Mouse (Mus musculus) skeletal muscle tissue, adult 2 months (tissue): ENCODE data around the gene Cchcr1.
A peak's percentile ranks its signal among the peaks of the same experiment; 100 is the strongest.

Experiments
- DNase-seq: peaks from one replicate; pipeline ENCODE4 v3.0.0-alpha.2; 2012; ENCODE audit warnings: low read depth, low spot score

The Cchcr1 gene

GRCm38 (mm10) chr17:35514756-35515155, 2.1 kb upstream of the Cchcr1 start:
- DNase-seq = no peak

- DNase-seq = no peak
Observed at GRCm38 (mm10) chr17:35515911-35516640, 824 bp upstream of the Cchcr1 start.

GRCm38 (mm10) chr17:35517526-35517925, 626 bp downstream of the Cchcr1 start:
- no peak for DNase-seq

GRCm38 (mm10) chr17:35524354-35524753, 7.5 kb downstream of the Cchcr1 start:
- no peak for DNase-seq

GRCm38 (mm10) chr17:35526644-35527043, 9.7 kb downstream of the Cchcr1 start:
- DNase-seq = no peak

- DNase-seq = no peak
Observed at GRCm38 (mm10) chr17:35532360-35532759, 15.5 kb downstream of the Cchcr1 start.

- no peak for DNase-seq
Observed at GRCm38 (mm10) chr17:35532901-35533300, 16.0 kb downstream of the Cchcr1 start, which contains the start of gene Psors1c2. Psors1c2 (plus strand) TSS chr17:35533201.

GRCm38 (mm10) chr17:35534343-35534742, 17.4 kb downstream of the Cchcr1 start:
- DNase-seq = no peak

GRCm38 (mm10) chr17:35537421-35537820, 20.5 kb downstream of the Cchcr1 start:
- DNase-seq = no peak

- DNase-seq = no peak
Observed at GRCm38 (mm10) chr17:35538476-35538875, 21.6 kb downstream of the Cchcr1 start.

GRCm38 (mm10) chr17:35539540-35539939, 22.6 kb downstream of the Cchcr1 start:
- DNase-seq = no peak

GRCm38 (mm10) chr17:35542761-35543411, 26.0 kb downstream of the Cchcr1 start:
- DNase-seq = no peak

GRCm38 (mm10) chr17:35543412-35543861, 26.5 kb downstream of the Cchcr1 start:
- DNase-seq = no peak

GRCm38 (mm10) chr17:35544001-35544400, 27.1 kb downstream of the Cchcr1 start:
- DNase-seq = no peak

- DNase-seq = no peak
Observed at GRCm38 (mm10) chr17:35544680-35545079, 27.8 kb downstream of the Cchcr1 start.

- no peak for DNase-seq
Observed at GRCm38 (mm10) chr17:35547465-35547864, 30.6 kb downstream of the Cchcr1 start.

- no peak for DNase-seq
Observed at GRCm38 (mm10) chr17:35548636-35549035, 31.7 kb downstream of the Cchcr1 start.

GRCm38 (mm10) chr17:35549437-35550142, 32.7 kb downstream of the Cchcr1 start:
- peak; percentile 64 for DNase-seq

GRCm38 (mm10) chr17:35550143-35550494, 33.2 kb downstream of the Cchcr1 start:
- no peak for DNase-seq

- no peak for DNase-seq
Observed at GRCm38 (mm10) chr17:35550871-35551270, 34.0 kb downstream of the Cchcr1 start.

GRCm38 (mm10) chr17:35551881-35552414, 35.0 kb downstream of the Cchcr1 start, which contains the start of gene Cdsn:
Cdsn (plus strand) TSS chr17:35552128.
- no peak for DNase-seq

GRCm38 (mm10) chr17:35554321-35554720, 37.4 kb downstream of the Cchcr1 start:
- DNase-seq = no peak
